Mouse (Mus musculus) forebrain, embryonic 14.5 days (tissue): ENCODE data around the gene Eml6. TPM values are rescaled to one million over a fixed set of nuclear protein-coding genes. Genes with fewer than 3 reads are reported as not detected.
"Not testable (repeated sequence)": the region's sequence is repeated elsewhere in the genome, so short reads cannot be mapped to it uniquely, and the experiment has no call there.

Source experiments
- ATAC-seq: fragments of 200-750 bp; cut with Nextera tagmentation; 2 replicates; pipeline ENCODE4 v1.8.0; 2017; ENCODE audit warnings: mild to moderate bottlenecking, moderate library complexity
- DNase-seq: peaks from one replicate; pipeline ENCODE4 v3.0.0-alpha.2; 2015; ENCODE audit warnings: low spot score
- H3K27ac ChIP-seq: fragments of 300-500 bp; sonication (generic); 2 replicates; pipeline ENCODE4 v1.5.1; 2014; ENCODE audit warnings: low read depth, mild to moderate bottlenecking, control low read depth, low read length, moderate library complexity
- H3K27me3 ChIP-seq: fragments of 300-500 bp; sonication (generic); replicated peaks from 2 replicates; pipeline ENCODE4 v1.6.1; 2014; ENCODE audit warnings: low read length, control low read depth, mixed read lengths; ENCODE audit not compliant: control insufficient read depth, insufficient read depth
- H3K36me3 ChIP-seq: fragments of 300-500 bp; sonication (generic); 2 replicates; pipeline ENCODE4 v1.6.1; 2014; ENCODE audit warnings: low read length, control low read depth; ENCODE audit not compliant: control insufficient read depth, insufficient read depth
- H3K4me1 ChIP-seq: fragments of 300-500 bp; sonication (generic); 2 replicates; pipeline ENCODE4 v1.6.1; 2014; ENCODE audit warnings: antibody characterized with exemption, low read length, control low read depth; ENCODE audit not compliant: control insufficient read depth, insufficient read depth
- H3K4me2 ChIP-seq: fragments of 300-500 bp; sonication (generic); 2 replicates; pipeline ENCODE4 v1.6.1; 2014; ENCODE audit warnings: mild to moderate bottlenecking, control low read depth, low read length
- H3K4me3 ChIP-seq: fragments of 300-500 bp; sonication (generic); 2 replicates; pipeline ENCODE4 v1.5.1; 2014; ENCODE audit warnings: low read depth, low read length, control low read depth
- H3K9ac ChIP-seq: fragments of 300-500 bp; sonication (generic); 2 replicates; pipeline ENCODE4 v1.6.1; 2014; ENCODE audit warnings: mild to moderate bottlenecking, low read length, control low read depth, moderate library complexity
- H3K9me3 ChIP-seq: fragments of 300-500 bp; sonication (generic); replicated peaks from 2 replicates; pipeline ENCODE4 v1.6.1; 2016; ENCODE audit warnings: low read length, control low read depth, mixed read lengths; ENCODE audit not compliant: control insufficient read depth
- WGBS: fragments of 180-500 bp; shearing (Covaris S2); extraction: QIAGEN DNeasy Blood & Tissue Kit; methylation state at CpG from one replicate; pipeline ENCODE4 v1.1.7; 2014; 5-methylcytosine and 5-hydroxymethylcytosine counted together
- polyA plus RNA-seq: library from polyadenylated mRNA; unstranded; fragments of >200 nt; fragmentation: Nextera tagmentation; extraction: Ambion mirVana; gene quantifications from 2 replicates; pipeline ENCODE4 v1.2.1, GENCODE M21; 2014

Gene Eml6
- polyA plus RNA-seq, 1 experiment from 2014 or later = 2.0 TPM

DNA sequence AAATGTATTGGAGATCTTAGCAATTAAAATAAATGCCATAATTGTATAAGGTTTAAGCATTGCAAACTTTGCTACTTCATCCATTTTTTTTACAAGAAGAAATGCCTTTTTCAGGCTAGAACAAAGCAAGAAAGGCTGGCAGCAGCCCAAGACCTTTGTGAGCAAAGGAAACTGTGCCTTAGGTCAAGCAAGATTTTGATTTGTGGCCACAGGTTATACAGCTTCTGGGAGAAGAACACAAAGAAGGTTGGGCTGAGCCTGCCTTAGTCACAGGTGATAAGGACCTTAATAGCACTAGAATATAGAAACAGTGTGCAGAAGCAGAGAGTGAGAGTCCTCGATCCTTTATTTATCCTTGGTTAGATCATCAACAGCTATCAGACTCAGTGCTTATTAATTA, 253.6 kb downstream of the Eml6 start:
- Histone ChIP-seq H3K36me3 (no peaks in the 10 kb centered on the region), H3K27ac (no peak overlapping the region), H3K27me3 (no peaks in the 10 kb centered on the region), H3K9ac (no peak overlapping the region), H3K9me3 (no peaks in the 10 kb centered on the region), H3K4me1 (no peaks in the 10 kb centered on the region), H3K4me3 (no peak overlapping the region), H3K4me2 (no peak overlapping the region)
- ATAC-seq = no peak
- WGBS = 84% methylated on average over 1 of the region's 1 CpGs
- no peak for DNase-seq

DNA sequence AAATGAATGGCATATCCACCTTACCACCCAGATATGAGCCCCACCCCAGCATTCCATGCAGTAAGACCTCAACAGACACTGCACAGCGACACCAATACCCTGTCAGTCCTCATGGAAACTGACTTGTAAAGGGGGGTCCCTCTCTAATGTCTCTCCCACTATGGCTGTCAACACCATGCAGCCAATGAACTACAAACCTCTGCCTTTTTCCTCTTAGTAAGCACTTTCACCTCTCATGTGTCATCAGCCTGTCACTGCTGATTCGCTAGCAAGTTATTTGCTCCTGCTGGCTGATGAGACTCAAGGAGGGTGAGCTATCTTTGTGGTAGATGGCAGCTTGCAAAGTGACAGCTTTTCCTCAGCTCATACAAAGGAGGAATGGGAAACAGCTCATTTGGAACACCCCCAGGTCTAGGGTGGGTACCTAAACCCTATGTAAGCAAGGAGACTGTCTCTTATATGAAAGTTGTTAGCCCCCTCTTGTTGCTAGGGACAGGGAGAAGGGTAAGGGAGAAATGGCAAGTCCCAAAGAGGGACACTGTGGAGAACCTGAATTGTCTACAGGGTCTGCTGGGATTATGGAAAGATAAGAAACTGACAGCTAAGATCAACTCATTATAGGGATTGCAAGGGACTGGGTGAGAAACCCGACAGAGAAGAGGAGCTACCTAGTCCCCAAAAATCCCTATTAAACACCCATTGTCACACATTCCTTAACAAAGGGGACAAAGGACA, 255.0 kb downstream of the Eml6 start:
- DNase-seq = no peak

DNA sequence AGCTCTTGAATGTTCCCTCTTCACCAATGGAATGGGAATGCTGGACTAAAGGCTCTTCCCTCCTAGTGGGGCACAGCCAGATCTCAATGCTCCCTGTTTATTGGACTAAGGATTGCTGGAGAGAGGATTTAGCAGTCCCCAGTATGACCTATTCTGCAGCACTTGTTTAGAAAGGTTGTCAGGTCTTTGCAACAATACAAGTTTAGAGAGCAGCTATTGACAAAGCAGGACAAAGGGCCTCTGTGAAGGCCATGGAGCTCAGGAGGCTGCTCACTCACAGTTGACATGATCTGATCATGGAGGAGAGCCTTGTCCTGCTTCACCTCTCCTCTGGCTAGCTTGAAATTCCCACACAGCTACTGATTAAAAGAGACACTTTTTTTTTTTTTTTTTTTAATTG, 257.3 kb downstream of the Eml6 start:
- Histone ChIP-seq H3K27ac (no peak overlapping the region), H3K4me3 (no peak overlapping the region), H3K9ac (no peak overlapping the region), H3K9me3 (no peaks in the 10 kb centered on the region), H3K36me3 (no peaks in the 10 kb centered on the region), H3K4me1 (no peaks in the 10 kb centered on the region), H3K27me3 (no peaks in the 10 kb centered on the region), H3K4me2 (no peak overlapping the region)
- DNase-seq = no peak
- no peak for ATAC-seq

More for the DNA sequence above, 255.0 kb downstream of the Eml6 start:
- no peak overlapping the region for H3K4me2 ChIP-seq
- no peak overlapping the region for H3K9ac ChIP-seq
- no peak overlapping the region for H3K27ac ChIP-seq
- H3K4me3 ChIP-seq = no peak overlapping the region
- no peaks in the 10 kb centered on the region for H3K9me3 ChIP-seq
- ATAC-seq = no peak
- no peaks in the 10 kb centered on the region for H3K4me1 ChIP-seq
- H3K27me3 ChIP-seq = no peaks in the 10 kb centered on the region
- no peaks in the 10 kb centered on the region for H3K36me3 ChIP-seq
- 64% methylated on average over 3 of the region's 3 CpGs for WGBS

DNA sequence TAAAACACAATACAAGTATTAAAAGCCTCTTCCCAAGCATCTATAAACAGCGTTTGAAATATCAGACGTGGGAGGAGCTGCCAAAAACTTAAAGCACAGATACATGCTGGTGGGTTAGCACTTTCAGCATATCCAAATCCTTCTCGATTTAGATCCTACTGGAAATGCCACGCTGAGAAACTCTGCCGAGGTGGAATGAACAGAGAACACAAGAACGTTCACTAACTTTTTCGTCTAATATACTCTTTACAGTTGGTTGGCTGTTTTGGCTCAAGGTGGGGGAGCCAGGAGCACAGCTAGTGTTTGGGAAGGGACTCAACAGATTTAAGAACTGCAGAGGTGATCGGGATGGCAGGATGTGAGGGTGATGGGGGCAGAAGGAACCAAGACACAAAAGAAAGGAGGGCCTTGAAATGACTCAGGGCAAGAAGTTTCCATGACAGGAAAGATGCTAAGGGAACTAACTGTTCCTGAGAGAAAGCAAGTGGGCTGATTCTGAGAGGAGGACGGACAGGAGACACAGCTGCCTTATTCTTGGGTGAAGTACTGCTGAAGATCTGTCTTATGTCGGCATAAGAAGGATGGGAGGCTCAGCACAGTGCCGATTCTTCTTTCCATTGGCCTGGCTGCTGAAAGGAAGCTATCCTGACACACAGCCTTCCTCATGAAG, 259.4 kb downstream of the Eml6 start:
- 87% methylated on average over 11 of the region's 11 CpGs for WGBS

DNA sequence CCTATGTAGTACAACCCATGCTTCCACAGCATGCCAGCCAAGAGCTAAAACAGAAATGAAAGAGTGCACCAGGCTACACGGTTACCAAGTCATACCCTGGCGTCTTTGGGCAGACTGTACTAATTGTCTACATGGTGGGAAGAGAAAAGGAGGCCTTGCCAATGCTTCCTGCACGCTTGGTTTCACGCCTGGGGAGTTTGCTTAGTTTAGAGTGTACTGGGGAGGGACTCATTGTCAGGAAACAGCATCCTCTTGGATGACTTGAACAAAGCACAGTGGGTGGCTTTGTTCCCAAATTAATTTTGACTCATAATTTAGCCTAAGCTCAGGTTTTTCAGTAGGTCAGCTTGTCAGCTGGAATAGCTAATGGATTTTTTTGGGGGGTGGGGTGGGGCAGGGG, 260.8 kb downstream of the Eml6 start:
- 27% methylated on average over 4 of the region's 4 CpGs for WGBS
- ATAC-seq (no peak), DNase-seq (peak; percentile 22)
- H3K27me3 ChIP-seq = no peaks in the 10 kb centered on the region
- no peaks in the 10 kb centered on the region for H3K36me3 ChIP-seq
- H3K4me3 ChIP-seq = no peak overlapping the region
- H3K9me3 ChIP-seq = no peaks in the 10 kb centered on the region
- no peak overlapping the region for H3K9ac ChIP-seq
- no peak overlapping the region for H3K27ac ChIP-seq
- H3K4me1 ChIP-seq = no peaks in the 10 kb centered on the region
- H3K4me2 ChIP-seq = no peak overlapping the region

More for the DNA sequence above, 259.4 kb downstream of the Eml6 start:
- DNase-seq (no peak), ATAC-seq (no peak)
- no peak overlapping the region for H3K4me2 ChIP-seq
- no peak overlapping the region for H3K4me3 ChIP-seq
- no peak overlapping the region for H3K9ac ChIP-seq
- no peak overlapping the region for H3K27ac ChIP-seq
- H3K27me3 ChIP-seq = no peaks in the 10 kb centered on the region
- H3K36me3 ChIP-seq = no peaks in the 10 kb centered on the region
- no peaks in the 10 kb centered on the region for H3K4me1 ChIP-seq
- no peaks in the 10 kb centered on the region for H3K9me3 ChIP-seq

DNA sequence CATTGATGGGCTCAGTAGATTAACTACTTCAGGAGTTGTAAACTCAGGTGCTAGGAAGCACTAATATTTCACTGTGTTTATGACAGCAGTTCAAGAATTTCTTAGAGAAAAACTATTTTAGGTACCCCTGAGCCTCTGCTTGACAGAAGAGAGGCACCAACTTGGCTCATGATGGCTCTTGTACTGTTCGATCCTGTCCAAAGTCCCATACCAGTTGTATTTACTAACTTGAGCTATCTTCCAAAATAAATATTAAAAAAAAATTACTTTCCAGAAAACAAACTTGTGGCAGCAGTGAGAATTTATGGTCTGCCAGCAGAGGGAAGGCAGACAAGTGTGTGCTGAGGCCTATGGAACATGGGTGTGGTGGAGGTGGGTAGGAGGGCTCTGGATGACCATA, 263.1 kb downstream of the Eml6 start:
- Histone ChIP-seq H3K4me2 (no peak overlapping the region), H3K9me3 (no peaks in the 10 kb centered on the region), H3K27me3 (no peaks in the 10 kb centered on the region), H3K9ac (no peak overlapping the region), H3K4me3 (no peak overlapping the region), H3K4me1 (no peaks in the 10 kb centered on the region), H3K27ac (no peak overlapping the region), H3K36me3 (no peaks in the 10 kb centered on the region)
- 93% methylated on average over 1 of the region's 1 CpGs for WGBS
- ATAC-seq = no peak
- no peak for DNase-seq

DNA sequence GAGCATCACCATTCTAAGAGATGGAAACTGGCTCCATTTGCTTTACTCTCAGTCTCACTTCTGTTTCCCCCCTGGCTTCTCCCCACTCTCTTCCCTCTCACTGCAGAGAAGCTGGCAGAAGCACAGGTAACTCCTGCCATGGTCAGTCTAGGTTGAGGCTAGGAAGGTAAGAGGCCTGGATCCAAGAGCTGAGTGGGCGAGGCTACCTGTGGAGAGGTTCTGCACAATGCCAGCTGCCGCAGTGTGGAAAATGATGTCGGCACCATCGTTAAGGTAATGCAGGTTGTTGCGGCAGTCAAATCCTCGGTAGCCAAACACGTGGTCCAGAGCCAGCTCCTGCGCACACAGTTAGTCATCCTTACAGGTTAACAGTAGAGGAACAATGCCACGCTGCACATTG, 264.4 kb downstream of the Eml6 start:
- Histone ChIP-seq H3K27me3 (no peaks in the 10 kb centered on the region), H3K4me1 (no peaks in the 10 kb centered on the region), H3K27ac (no peak overlapping the region), H3K9ac (no peak overlapping the region), H3K9me3 (no peaks in the 10 kb centered on the region), H3K36me3 (no peaks in the 10 kb centered on the region), H3K4me3 (no peak overlapping the region), H3K4me2 (no peak overlapping the region)
- DNase-seq (no peak), ATAC-seq (no peak)
- WGBS = 94% methylated on average over 9 of the region's 9 CpGs

DNA sequence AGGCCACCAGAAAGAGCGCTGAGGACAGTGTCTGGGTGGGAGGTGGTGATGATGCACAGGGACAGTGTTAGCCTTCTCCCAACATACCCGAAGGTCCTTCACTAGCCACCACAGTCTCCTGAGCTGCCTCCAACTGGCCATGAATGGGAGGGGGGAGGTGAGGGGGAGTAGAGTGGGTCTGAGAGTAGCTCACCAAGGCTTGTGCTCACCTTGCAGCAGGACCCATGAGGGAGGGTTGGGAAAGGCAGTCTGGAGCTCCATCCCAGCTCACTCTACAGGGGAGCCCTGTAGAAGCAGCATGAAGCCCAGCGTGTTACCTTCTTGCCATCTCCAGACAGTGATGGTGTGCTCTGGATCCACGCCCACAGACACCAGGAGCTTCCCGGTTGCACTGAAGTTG, 267.2 kb downstream of the Eml6 start:
- WGBS = 93% methylated on average over 5 of the region's 5 CpGs
- no peaks in the 10 kb centered on the region for H3K27me3 ChIP-seq
- ATAC-seq (no peak), DNase-seq (no peak)
- no peak overlapping the region for H3K4me3 ChIP-seq
- no peaks in the 10 kb centered on the region for H3K9me3 ChIP-seq
- no peak overlapping the region for H3K4me2 ChIP-seq
- H3K4me1 ChIP-seq = no peaks in the 10 kb centered on the region
- no peak overlapping the region for H3K9ac ChIP-seq
- no peaks in the 10 kb centered on the region for H3K36me3 ChIP-seq
- no peak overlapping the region for H3K27ac ChIP-seq

DNA sequence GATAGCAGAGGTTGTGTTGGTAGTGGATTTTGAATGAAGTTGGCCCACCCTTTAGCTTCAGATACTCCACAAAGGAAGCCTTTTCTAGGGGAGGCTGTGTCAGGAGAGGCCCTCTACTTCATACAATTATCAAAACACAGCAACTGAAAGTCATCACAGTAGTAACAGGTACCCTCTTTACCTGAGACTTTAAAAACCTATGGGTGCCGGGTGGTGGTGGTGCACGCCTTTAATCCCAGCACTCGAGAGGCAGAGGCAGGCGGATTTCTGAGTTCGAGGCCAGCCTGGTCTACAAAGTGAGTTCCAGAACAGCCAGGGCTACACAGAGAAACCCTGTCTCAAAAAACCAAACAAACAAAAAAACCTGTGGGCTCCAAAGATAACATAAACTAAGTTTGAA, 269.8 kb downstream of the Eml6 start:
- ATAC-seq, H3K9ac ChIP-seq, DNase-seq, H3K27me3 ChIP-seq, H3K4me2 ChIP-seq, H3K4me3 ChIP-seq, H3K36me3 ChIP-seq, H3K9me3 ChIP-seq, H3K4me1 ChIP-seq, H3K27ac ChIP-seq: not testable (repeated sequence)
- 93% methylated on average over 5 of the region's 5 CpGs for WGBS
